Mouse (Mus musculus) urinary bladder, postnatal 36 days (tissue): Measurements from ENCODE around the gene Slfn8.
A peak's percentile ranks its signal among the peaks of the same experiment; 100 is the strongest.
"Not testable (repeated sequence)": the region's sequence is repeated elsewhere in the genome, so short reads cannot be mapped to it uniquely, and the experiment has no call there.

Experiments used
- DNase-seq, 2 experiments: peaks; one replicate each; pipeline ENCODE4 v3.0.0; 2022; ENCODE audit warnings: low spot score in 2 of 2, mixed read lengths in 1 of 2

Slfn8 gene

GRCm38 (mm10) chr11:83020621-83021020, at the start of gene Slfn8:
TSS of gene Slfn8 (minus strand) at chr11:83020810.
- peak in 1 of 2 experiments; percentile 42 for DNase-seq

- no peak for DNase-seq
Measured at GRCm38 (mm10) chr11:83067982-83068694, 47.5 kb upstream of the Slfn8 start.

- DNase-seq = no peak
Measured at GRCm38 (mm10) chr11:83066640-83067531, 46.3 kb upstream of the Slfn8 start.

GRCm38 (mm10) chr11:83065441-83066344, 45.1 kb upstream of the Slfn8 start:
- DNase-seq = no peak

GRCm38 (mm10) chr11:83064946-83065345, 44.3 kb upstream of the Slfn8 start, which contains the start of gene Slfn2:
TSS of gene Slfn2 (plus strand) at chr11:83065112.
- no peak for DNase-seq

- DNase-seq = no peak
Measured at GRCm38 (mm10) chr11:83063941-83064349, 43.3 kb upstream of the Slfn8 start.

- DNase-seq = no peak
Measured at GRCm38 (mm10) chr11:83063126-83063525, 42.5 kb upstream of the Slfn8 start.

GRCm38 (mm10) chr11:83061806-83062205, 41.2 kb upstream of the Slfn8 start:
- no peak for DNase-seq

GRCm38 (mm10) chr11:83060412-83061020, 39.9 kb upstream of the Slfn8 start:
- DNase-seq = no peak

GRCm38 (mm10) chr11:83057863-83058262, 37.3 kb upstream of the Slfn8 start:
- peak in 1 of 2 experiments; percentile 50 for DNase-seq

GRCm38 (mm10) chr11:83045642-83046041, 25.0 kb upstream of the Slfn8 start:
- DNase-seq = no peak

- no peak for DNase-seq
Measured at GRCm38 (mm10) chr11:83043891-83044290, 23.3 kb upstream of the Slfn8 start.

- DNase-seq = no peak
Measured at GRCm38 (mm10) chr11:83041000-83041399, 20.4 kb upstream of the Slfn8 start.

- DNase-seq = no peak
Measured at GRCm38 (mm10) chr11:83040325-83040724, 19.7 kb upstream of the Slfn8 start.

- no peak for DNase-seq
Measured at GRCm38 (mm10) chr11:83039796-83040195, 19.2 kb upstream of the Slfn8 start.

GRCm38 (mm10) chr11:83039156-83039555, 18.5 kb upstream of the Slfn8 start:
- no peak for DNase-seq

GRCm38 (mm10) chr11:83038686-83039085, 18.1 kb upstream of the Slfn8 start:
- DNase-seq = not testable (repeated sequence)

GRCm38 (mm10) chr11:83019561-83020519, 770 bp downstream of the Slfn8 start:
- DNase-seq = not testable (repeated sequence)

GRCm38 (mm10) chr11:83016093-83016492, 4.5 kb downstream of the Slfn8 start:
- DNase-seq = no peak

GRCm38 (mm10) chr11:83013356-83013755, 7.3 kb downstream of the Slfn8 start:
- DNase-seq = no peak
